Mouse (Mus musculus): ENCODE measurements around the gene Grin3b. TPM values are rescaled to one million over a fixed set of nuclear protein-coding genes. Genes with fewer than 3 reads are reported as not detected.

The Grin3b gene
- polyA plus RNA-seq, 1 experiment: 0.30 TPM

GRCm38 (mm10) chr10:79985334-79986231, 15.1 kb downstream of the Grin3b start:
- H3K36me3 ChIP-seq (ENCODE audit: control insufficient read depth, insufficient read depth): peaks cover 5% of the 10 kb centered on the region
- TF ChIP-seq USF1 (IDR thresholded peaks at IDR 0.05; ENCODE audit: low read depth) (no peak), MYOG (IDR thresholded peaks at IDR 0.05; ENCODE audit: control insufficient read depth, extremely low read depth, insufficient read length) (no peak)
- H3K79me2 ChIP-seq (ENCODE audit: control insufficient read depth, insufficient read depth): peaks cover 59% of the 10 kb centered on the region
- no peaks in the 10 kb centered on the region for H3K27me3 ChIP-seq (ENCODE audit: control insufficient read depth, insufficient read depth, insufficient read length)
- peaks cover 48% of the 10 kb centered on the region for H3K79me3 ChIP-seq (ENCODE audit: low read depth)
- H3ac ChIP-seq (ENCODE audit: control insufficient read depth, insufficient read length, low read depth): peak overlapping the region; percentile 19
- H3K4me3 ChIP-seq (ENCODE audit: insufficient read depth, poor library complexity, severe bottlenecking): peak overlapping the region; percentile 96

GRCm38 (mm10) chr10:79986232-79986878, 15.8 kb downstream of the Grin3b start:
- Histone ChIP-seq H3K79me2 (ENCODE audit: control insufficient read depth, insufficient read depth) (peaks cover 59% of the 10 kb centered on the region), H3K36me3 (ENCODE audit: control insufficient read depth, insufficient read depth) (peaks cover 8% of the 10 kb centered on the region), H3ac (ENCODE audit: control insufficient read depth, insufficient read length, low read depth) (peak overlapping the region; percentile 19), H3K27me3 (ENCODE audit: control insufficient read depth, insufficient read depth, insufficient read length) (no peaks in the 10 kb centered on the region), H3K79me3 (ENCODE audit: low read depth) (peaks cover 49% of the 10 kb centered on the region), H3K4me3 (ENCODE audit: insufficient read depth, poor library complexity, severe bottlenecking) (peak overlapping the region; percentile 96)
- TF ChIP-seq CTCF (IDR thresholded peaks at IDR 0.05; ENCODE audit: control insufficient read depth, insufficient read depth, insufficient read length): no peak
- no peak for TF ChIP-seq FOSL1 (IDR thresholded peaks at IDR 0.05; ENCODE audit: insufficient read depth, low read length, poor library complexity, severe bottlenecking)
- TF ChIP-seq MYOD1 (IDR thresholded peaks at IDR 0.05; ENCODE audit: control insufficient read depth, insufficient read length, low read depth): no peak
- no peak for TF ChIP-seq MYOG (IDR thresholded peaks at IDR 0.05; ENCODE audit: control insufficient read depth, extremely low read depth, insufficient read length)
- no peak for TF ChIP-seq USF1 (IDR thresholded peaks at IDR 0.05; ENCODE audit: low read depth)
- TF ChIP-seq MAX (IDR thresholded peaks at IDR 0.05): no peak
- no peak for TF ChIP-seq CEBPB (IDR thresholded peaks at IDR 0.05; ENCODE audit: low read depth)

DNA sequence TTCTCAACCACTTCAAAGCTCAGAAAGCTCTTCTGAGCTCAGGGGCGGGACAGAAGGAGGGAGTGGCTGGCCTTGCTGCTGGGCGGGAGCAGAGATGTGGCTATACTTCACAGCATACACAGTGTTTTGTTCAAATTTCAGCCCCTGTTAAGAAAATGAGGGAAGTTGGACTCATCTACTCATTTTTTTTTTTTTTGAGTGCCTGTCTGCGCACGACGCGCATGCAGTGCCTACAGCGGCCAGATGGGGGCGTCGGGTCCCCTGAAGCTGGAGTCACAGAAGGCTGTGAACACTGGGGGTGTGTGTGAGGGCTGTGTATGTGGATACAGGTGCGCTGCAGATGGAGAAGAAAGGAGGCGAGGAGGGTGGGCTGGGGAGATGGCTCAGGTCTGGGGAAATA, 16.4 kb downstream of the Grin3b start:
- TF ChIP-seq MYOD1 (IDR thresholded peaks at IDR 0.05; ENCODE audit: control insufficient read depth, insufficient read length, low read depth) (no peak), CTCF (IDR thresholded peaks at IDR 0.05; ENCODE audit: control insufficient read depth, insufficient read depth, insufficient read length) (peak; percentile 69), FOSL1 (IDR thresholded peaks at IDR 0.05; ENCODE audit: insufficient read depth, low read length, poor library complexity, severe bottlenecking) (no peak), MAX (IDR thresholded peaks at IDR 0.05) (peak; percentile 57), CEBPB (IDR thresholded peaks at IDR 0.05; ENCODE audit: low read depth) (no peak), USF1 (IDR thresholded peaks at IDR 0.05; ENCODE audit: low read depth) (no peak), MYOG (IDR thresholded peaks at IDR 0.05; ENCODE audit: control insufficient read depth, extremely low read depth, insufficient read length) (no peak)
- peak overlapping the region; percentile 25 for H3ac ChIP-seq (ENCODE audit: control insufficient read depth, insufficient read length, low read depth)
- no peak overlapping the region for H3K4me3 ChIP-seq (ENCODE audit: insufficient read depth, poor library complexity, severe bottlenecking)
- peaks cover 59% of the 10 kb centered on the region for H3K79me2 ChIP-seq (ENCODE audit: control insufficient read depth, insufficient read depth)
- peaks cover 49% of the 10 kb centered on the region for H3K79me3 ChIP-seq (ENCODE audit: low read depth)
- H3K27me3 ChIP-seq (ENCODE audit: control insufficient read depth, insufficient read depth, insufficient read length): no peaks in the 10 kb centered on the region
- peaks cover 14% of the 10 kb centered on the region for H3K36me3 ChIP-seq (ENCODE audit: control insufficient read depth, insufficient read depth)

- H3K4me3 ChIP-seq (ENCODE audit: insufficient read depth, poor library complexity, severe bottlenecking): peak overlapping the region; percentile 94
- peaks cover 42% of the 10 kb centered on the region for H3K79me3 ChIP-seq (ENCODE audit: low read depth)
- no peak for TF ChIP-seq CTCF (IDR thresholded peaks at IDR 0.05; ENCODE audit: control insufficient read depth, insufficient read depth, insufficient read length)
- no peak for TF ChIP-seq USF1 (IDR thresholded peaks at IDR 0.05; ENCODE audit: low read depth)
- TF ChIP-seq MYOG (IDR thresholded peaks at IDR 0.05; ENCODE audit: control insufficient read depth, extremely low read depth, insufficient read length): no peak
- TF ChIP-seq MAX (IDR thresholded peaks at IDR 0.05): no peak
- TF ChIP-seq CEBPB (IDR thresholded peaks at IDR 0.05; ENCODE audit: low read depth): no peak
- no peak for TF ChIP-seq FOSL1 (IDR thresholded peaks at IDR 0.05; ENCODE audit: insufficient read depth, low read length, poor library complexity, severe bottlenecking)
- TF ChIP-seq MYOD1 (IDR thresholded peaks at IDR 0.05; ENCODE audit: control insufficient read depth, insufficient read length, low read depth): no peak
- H3K36me3 ChIP-seq (ENCODE audit: control insufficient read depth, insufficient read depth): peaks cover 24% of the 10 kb centered on the region
- H3K79me2 ChIP-seq (ENCODE audit: control insufficient read depth, insufficient read depth): peaks cover 59% of the 10 kb centered on the region
- H3K27me3 ChIP-seq (ENCODE audit: control insufficient read depth, insufficient read depth, insufficient read length): no peaks in the 10 kb centered on the region
- H3ac ChIP-seq (ENCODE audit: control insufficient read depth, insufficient read length, low read depth): peak overlapping the region; percentile 70
Measured at GRCm38 (mm10) chr10:79987771-79988505, 17.4 kb downstream of the Grin3b start.

DNA sequence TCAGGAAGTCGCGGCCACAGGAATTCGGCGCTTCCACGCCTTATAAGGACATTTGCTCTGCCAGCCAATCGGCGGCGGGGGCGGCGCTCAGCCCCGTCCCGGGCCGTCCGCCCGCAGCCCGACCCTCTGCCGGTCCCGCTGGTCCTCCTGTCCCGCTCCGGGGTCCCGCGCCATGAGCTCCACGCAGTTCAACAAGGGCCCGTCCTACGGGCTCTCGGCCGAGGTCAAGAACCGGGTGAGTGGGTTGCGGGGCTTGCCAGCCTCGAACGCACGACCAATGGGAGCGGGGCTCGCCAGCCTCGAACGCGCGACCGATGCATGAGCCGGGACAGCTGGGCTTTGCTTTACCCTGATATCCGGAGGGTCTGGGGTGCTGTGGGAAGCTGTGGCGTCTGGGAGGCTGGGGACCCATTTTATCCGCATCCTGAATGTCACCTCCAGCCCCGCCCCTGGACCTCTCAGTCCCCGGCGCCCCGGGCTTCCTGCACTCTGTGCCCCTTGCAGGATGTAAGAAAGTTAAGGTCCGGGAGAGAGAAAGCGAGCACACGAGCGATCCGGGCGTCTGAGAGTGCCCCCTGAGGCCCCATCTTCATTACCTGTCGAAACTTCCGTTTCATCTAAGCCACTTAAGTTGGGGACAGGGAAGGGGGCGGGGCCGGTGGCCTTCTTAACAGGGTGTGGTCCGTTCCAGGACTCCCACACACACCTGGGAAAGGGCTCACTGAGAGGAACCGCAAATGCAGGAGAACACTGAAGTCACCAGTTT, 18.2 kb downstream of the Grin3b start, which contains the start of gene Cnn2:
TSS of gene Cnn2 (plus strand) at position 79 of the 766 bp plus-strand sequence.
- Histone ChIP-seq H3ac (ENCODE audit: control insufficient read depth, insufficient read length, low read depth) (peak within 1 kb of the TSS; percentile 76), H3K4me3 (ENCODE audit: insufficient read depth, poor library complexity, severe bottlenecking) (peak within 1 kb of the TSS; percentile 94), H3K79me3 (ENCODE audit: low read depth) (peaks cover 36% of the 10 kb centered on the region), H3K36me3 (ENCODE audit: control insufficient read depth, insufficient read depth) (peaks cover 31% of the 10 kb centered on the region), H3K79me2 (ENCODE audit: control insufficient read depth, insufficient read depth) (peaks cover 59% of the 10 kb centered on the region), H3K27me3 (ENCODE audit: control insufficient read depth, insufficient read depth, insufficient read length) (no peaks in the 10 kb centered on the region)
- TF ChIP-seq USF1 (IDR thresholded peaks at IDR 0.05; ENCODE audit: low read depth) (no peak), FOSL1 (IDR thresholded peaks at IDR 0.05; ENCODE audit: insufficient read depth, low read length, poor library complexity, severe bottlenecking) (no peak), MAX (IDR thresholded peaks at IDR 0.05) (no peak), MYOG (IDR thresholded peaks at IDR 0.05; ENCODE audit: control insufficient read depth, extremely low read depth, insufficient read length) (no peak), CTCF (IDR thresholded peaks at IDR 0.05; ENCODE audit: control insufficient read depth, insufficient read depth, insufficient read length) (no peak), MYOD1 (IDR thresholded peaks at IDR 0.05; ENCODE audit: control insufficient read depth, insufficient read length, low read depth) (no peak), CEBPB (IDR thresholded peaks at IDR 0.05; ENCODE audit: low read depth) (no peak)
